Mouse (Mus musculus) embryonic facial prominence, embryonic 11.5 days (tissue): ENCODE measurements around the gene Kif17. TPM values are rescaled to one million over a fixed set of nuclear protein-coding genes. Genes with fewer than 3 reads are reported as not detected.

Experiments used
- ATAC-seq: fragments of 200-750 bp; cut with Nextera tagmentation; replicated peaks from 2 replicates; pipeline ENCODE4 v1.8.0; 2017; ENCODE audit warnings: low read depth; ENCODE audit not compliant: insufficient number of reproducible peaks, low FRiP score, low TSS enrichment
- DNase-seq: peaks from one replicate; pipeline ENCODE4 v3.0.0-alpha.2; 2015; ENCODE audit warnings: low spot score
- H3K27ac ChIP-seq: fragments of 300-500 bp; sonication (generic); replicated peaks from 2 replicates; pipeline ENCODE4 v1.5.1; 2014; ENCODE audit warnings: mild to moderate bottlenecking, low read depth, low read length, control low read depth
- H3K27me3 ChIP-seq: fragments of 300-500 bp; sonication (generic); 2 replicates; pipeline ENCODE4 v1.6.1; 2014; ENCODE audit warnings: mild to moderate bottlenecking, low read length, moderate library complexity, mixed read lengths; ENCODE audit not compliant: control insufficient read depth, insufficient read depth
- H3K36me3 ChIP-seq: fragments of 300-500 bp; sonication (generic); replicated peaks from 2 replicates; pipeline ENCODE4 v1.6.1; 2014; ENCODE audit warnings: low read depth, mild to moderate bottlenecking, low read length, moderate library complexity, mixed read lengths; ENCODE audit not compliant: control insufficient read depth, insufficient read depth
- H3K4me1 ChIP-seq: fragments of 300-500 bp; sonication (generic); 2 replicates; pipeline ENCODE4 v1.6.1; 2014; ENCODE audit warnings: low read length, mixed read lengths; ENCODE audit not compliant: control insufficient read depth, insufficient read depth
- H3K4me2 ChIP-seq: fragments of 300-500 bp; sonication (generic); 2 replicates; pipeline ENCODE4 v1.6.1; 2014; ENCODE audit warnings: low read depth, mild to moderate bottlenecking, control low read depth, low read length, moderate library complexity
- H3K4me3 ChIP-seq: fragments of 300-500 bp; sonication (generic); 2 replicates; pipeline ENCODE4 v1.5.1; 2014; ENCODE audit warnings: low read depth, low read length, control low read depth
- H3K9ac ChIP-seq: fragments of 300-500 bp; sonication (generic); replicated peaks from 2 replicates; pipeline ENCODE4 v1.6.1; 2014; ENCODE audit warnings: mild to moderate bottlenecking, control low read depth, low read length
- H3K9me3 ChIP-seq: fragments of 300-500 bp; sonication (generic); replicated peaks from 2 replicates; pipeline ENCODE4 v1.6.1; 2016; ENCODE audit warnings: mild to moderate bottlenecking, low read length, inconsistent platforms, mixed read lengths; ENCODE audit not compliant: control insufficient read depth
- WGBS: fragments of 180-500 bp; shearing (Covaris S2); extraction: QIAGEN DNeasy Blood & Tissue Kit; methylation state at CpG from one replicate; pipeline ENCODE4 v1.1.7; 2014; 5-methylcytosine and 5-hydroxymethylcytosine counted together
- polyA plus RNA-seq: library from polyadenylated mRNA; unstranded; fragments of >200 nt; fragmentation: Nextera tagmentation; extraction: Ambion mirVana; gene quantifications from 2 replicates; pipeline ENCODE4 v1.2.1, GENCODE M21; 2014

The Kif17 gene
- 0.31 and 0.33 TPM in 2 replicates for polyA plus RNA-seq

GRCm38 (mm10) chr4:138250088-138250960 is at the start of gene Kif17, which contains the start of gene Sh2d5:
Kif17 (plus strand) TSS chr4:138250435.
Sh2d5 (plus strand) TSS chr4:138250403.
- no peaks in the 10 kb centered on the region for H3K9me3 ChIP-seq
- H3K4me2 ChIP-seq, result peak within 1 kb of the TSS; percentile 99
- DNase-seq (peak; percentile 87), ATAC-seq (peak; percentile 80)
- peak within 1 kb of the TSS; percentile 53 for H3K4me3 ChIP-seq
- WGBS, result under 1% methylated on average over 66 of the region's 74 CpGs
- H3K27me3 ChIP-seq, result peaks cover 7% of the 10 kb centered on the region
- no peaks in the 10 kb centered on the region; the same call in 1 of the 2 replicates for H3K36me3 ChIP-seq
- H3K4me1 ChIP-seq, result peaks cover 5% of the 10 kb centered on the region
- H3K9ac ChIP-seq, result peak within 1 kb of the TSS; percentile 14; the same call in 1 of the 2 replicates
- H3K27ac ChIP-seq, result no peak within 1 kb of the TSS

- Histone ChIP-seq H3K9me3 (no peaks in the 10 kb centered on the region), H3K4me3 (no peak overlapping the region), H3K27ac (no peak overlapping the region), H3K36me3 (peaks cover 24% of the 10 kb centered on the region), H3K4me2 (no peak overlapping the region), H3K4me1 (no peaks in the 10 kb centered on the region), H3K9ac (no peak overlapping the region), H3K27me3 (no peaks in the 10 kb centered on the region)
- ATAC-seq (no peak), DNase-seq (no peak)
- 82% methylated on average over 3 of the region's 3 CpGs for WGBS
These were observed 49.5 kb upstream of the Kif17 start for GRCm38 (mm10) chr4:138200769-138201168.

GRCm38 (mm10) chr4:138201696-138202095 is 48.5 kb upstream of the Kif17 start:
- Histone ChIP-seq H3K9ac (no peak overlapping the region), H3K4me2 (no peak overlapping the region), H3K4me1 (no peaks in the 10 kb centered on the region), H3K27ac (no peak overlapping the region), H3K9me3 (no peaks in the 10 kb centered on the region), H3K4me3 (no peak overlapping the region), H3K27me3 (no peaks in the 10 kb centered on the region), H3K36me3 (peaks cover 23% of the 10 kb centered on the region)
- DNase-seq (peak; percentile 8), ATAC-seq (no peak)
- WGBS, result 69% methylated on average over 9 of the region's 9 CpGs

- no peak overlapping the region for H3K27ac ChIP-seq
- 88% methylated on average over 5 of the region's 5 CpGs for WGBS
- no peaks in the 10 kb centered on the region for H3K9me3 ChIP-seq
- no peak overlapping the region for H3K4me3 ChIP-seq
- ATAC-seq (no peak), DNase-seq (no peak)
- H3K36me3 ChIP-seq, result peaks cover 9% of the 10 kb centered on the region
- H3K4me1 ChIP-seq, result no peaks in the 10 kb centered on the region
- H3K27me3 ChIP-seq, result no peaks in the 10 kb centered on the region
- H3K4me2 ChIP-seq, result no peak overlapping the region
- H3K9ac ChIP-seq, result no peak overlapping the region
These were observed 40.1 kb upstream of the Kif17 start for GRCm38 (mm10) chr4:138210116-138210515.

GRCm38 (mm10) chr4:138213861-138214260 is 36.4 kb upstream of the Kif17 start:
- WGBS, result 80% methylated on average over 3 of the region's 3 CpGs

GRCm38 (mm10) chr4:138215671-138216199 is 34.5 kb upstream of the Kif17 start:
- Histone ChIP-seq H3K4me3 (peak overlapping the region; percentile 91), H3K4me2 (peak overlapping the region; percentile 68), H3K4me1 (no peaks in the 10 kb centered on the region; the same call in 1 of the 2 replicates), H3K9me3 (no peaks in the 10 kb centered on the region), H3K9ac (peak overlapping the region; percentile 96), H3K27me3 (no peaks in the 10 kb centered on the region), H3K36me3 (no peaks in the 10 kb centered on the region), H3K27ac (peak overlapping the region; percentile 97)
- DNase-seq (peak; percentile 9), ATAC-seq (no peak)
- WGBS, result 51% methylated on average over 13 of the region's 13 CpGs

More at GRCm38 (mm10) chr4:138213861-138214260, 36.4 kb upstream of the Kif17 start:
- Histone ChIP-seq H3K27ac (no peak overlapping the region), H3K4me2 (no peak overlapping the region), H3K4me1 (no peaks in the 10 kb centered on the region; the same call in 1 of the 2 replicates), H3K36me3 (peaks cover 5% of the 10 kb centered on the region; the same call in 1 of the 2 replicates), H3K9me3 (no peaks in the 10 kb centered on the region), H3K4me3 (no peak overlapping the region), H3K9ac (no peak overlapping the region), H3K27me3 (no peaks in the 10 kb centered on the region)
- DNase-seq, result no peak
- ATAC-seq, result no peak

- peak; percentile 75 for ATAC-seq
- H3K4me1 ChIP-seq, result no peaks in the 10 kb centered on the region; the same call in 1 of the 2 replicates
- WGBS, result under 1% methylated on average over 35 of the region's 84 CpGs
These were observed 33.9 kb upstream of the Kif17 start, which contains the start of gene Hp1bp3 for GRCm38 (mm10) chr4:138216200-138216890. Hp1bp3 (plus strand) TSS chr4:138216296.

More at GRCm38 (mm10) chr4:138216200-138216890, 33.9 kb upstream of the Kif17 start, which contains the start of gene Hp1bp3:
- Histone ChIP-seq H3K27ac (peak within 1 kb of the TSS; percentile 97), H3K36me3 (no peaks in the 10 kb centered on the region), H3K9ac (peak within 1 kb of the TSS; percentile 96), H3K9me3 (no peaks in the 10 kb centered on the region), H3K27me3 (no peaks in the 10 kb centered on the region), H3K4me3 (peak within 1 kb of the TSS; percentile 91), H3K4me2 (peak within 1 kb of the TSS; percentile 68)
- DNase-seq, result peak; percentile 84
